Mouse (Mus musculus) ovary, adult 2 months (tissue): ENCODE measurements around the gene Olfr763. TPM values are rescaled to one million over a fixed set of nuclear protein-coding genes. Genes with fewer than 3 reads are reported as not detected.

Experiments used
- polyA plus RNA-seq: library from polyadenylated mRNA; depleted of rRNA; stranded (reverse); fragments of >200 nt; gene quantifications from 2 replicates; pipeline ENCODE4 v1.2.3, GENCODE M21; 2012; rRNA removed

The Olfr763 gene
- not detected in 2 replicates for polyA plus RNA-seq

GRCm38 (mm10) chr10:129010288-129010841, at the start of gene Olfr763:
Gene Olfr763 (plus strand): TSS chr10:129010791.

DNA sequence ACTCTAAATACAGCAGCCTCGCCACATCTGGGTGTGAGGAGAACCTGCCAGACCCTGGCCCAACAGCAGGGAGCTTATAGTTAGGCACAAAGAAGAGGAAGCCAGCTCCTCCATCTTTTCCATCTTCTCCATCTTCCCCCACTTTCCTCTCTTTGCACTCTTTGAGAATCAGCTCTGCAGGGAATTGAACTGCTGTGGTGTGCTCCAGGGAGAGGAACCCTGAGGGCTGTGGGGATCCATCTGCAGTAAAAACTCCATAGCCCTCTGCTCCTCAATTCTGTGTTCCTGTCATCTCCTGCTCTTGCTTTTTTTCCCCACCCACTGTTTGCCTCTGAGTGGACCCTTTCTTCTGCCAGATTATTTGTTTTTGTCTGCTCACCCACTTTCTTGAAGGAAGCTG, 21.5 kb upstream of the Olfr763 start, which contains the start of gene Olfr9:
TSS of gene Olfr9 (plus strand) at position 301 of the 400 bp plus-strand sequence.

GRCm38 (mm10) chr10:129039796-129040195, 29.2 kb downstream of the Olfr763 start, which contains the start of gene Olfr764-ps1:
Gene Olfr764-ps1 (minus strand): TSS chr10:129039896.

GRCm38 (mm10) chr10:129049898-129050297, 39.3 kb downstream of the Olfr763 start, which contains the start of gene Olfr765:
Gene Olfr765 (minus strand): TSS chr10:129049998.

Other genes starting within 250 kb of the Olfr763 start
- 10.0 and 11.3 TPM in 2 replicates for gene Mmp19, start 219.9 kb upstream of the Olfr763 start, polyA plus RNA-seq
- gene Dnajc14, start 206.7 kb upstream of the Olfr763 start, polyA plus RNA-seq, result 10.4 and 10.8 TPM in 2 replicates
- 34.2 and 35.6 TPM in 2 replicates for gene Tmem198b, start 206.4 kb upstream of the Olfr763 start, polyA plus RNA-seq
- 1.6 and 4.1 TPM in 2 replicates for gene Sarnp, start 193.5 kb upstream of the Olfr763 start, polyA plus RNA-seq
- 30.3 and 44.4 TPM in 2 replicates for gene Ormdl2, start 189.1 kb upstream of the Olfr763 start, polyA plus RNA-seq
- 4.8 and 5.4 TPM in 2 replicates for gene Gdf11, start 119.1 kb upstream of the Olfr763 start, polyA plus RNA-seq
- gene Cd63, start 109.8 kb upstream of the Olfr763 start, polyA plus RNA-seq, result 152 and 168 TPM in 2 replicates
- gene Rdh5, start 87.9 kb upstream of the Olfr763 start, polyA plus RNA-seq, result 34.5 and 43.3 TPM in 2 replicates
- 242 and 261 TPM in 2 replicates for gene Bloc1s1, start 86.8 kb upstream of the Olfr763 start, polyA plus RNA-seq
- 36.2 and 36.9 TPM in 2 replicates for gene Itga7, start 77.0 kb upstream of the Olfr763 start, polyA plus RNA-seq
- gene Mettl7b, start 49.8 kb upstream of the Olfr763 start, polyA plus RNA-seq, result 0.59 and 1.1 TPM in 2 replicates
- gene Olfr9, start 21.4 kb upstream of the Olfr763 start, polyA plus RNA-seq, result not detected in 2 replicates
- gene Olfr764-ps1, start 29.1 kb downstream of the Olfr763 start, polyA plus RNA-seq, result not detected in 2 replicates
- gene Olfr765, start 39.2 kb downstream of the Olfr763 start, polyA plus RNA-seq, result not detected in 2 replicates
- not detected in 2 replicates for gene Olfr766-ps1, start 58.2 kb downstream of the Olfr763 start, polyA plus RNA-seq
- gene Olfr767, start 72.1 kb downstream of the Olfr763 start, polyA plus RNA-seq, result not detected in 2 replicates
- not detected in 2 replicates for gene Olfr768, start 88.6 kb downstream of the Olfr763 start, polyA plus RNA-seq
- gene Olfr769, start 107.1 kb downstream of the Olfr763 start, polyA plus RNA-seq, result 0.09 TPM in 1 of 2 replicates, not detected in the other
- not detected in 2 replicates for gene Olfr770, start 128.2 kb downstream of the Olfr763 start, polyA plus RNA-seq
- not detected in 2 replicates for gene Olfr771, start 154.0 kb downstream of the Olfr763 start, polyA plus RNA-seq
- gene Olfr772, start 167.1 kb downstream of the Olfr763 start, polyA plus RNA-seq, result not detected in 2 replicates
- not detected in 2 replicates for gene Olfr773, start 176.6 kb downstream of the Olfr763 start, polyA plus RNA-seq
- not detected in 2 replicates for gene Olfr774, start 225.4 kb downstream of the Olfr763 start, polyA plus RNA-seq
- not detected in 2 replicates for gene Olfr775, start 237.6 kb downstream of the Olfr763 start, polyA plus RNA-seq
- not detected in 2 replicates for gene Olfr776, start 248.3 kb downstream of the Olfr763 start, polyA plus RNA-seq